Mouse (Mus musculus) hindbrain, embryonic 10.5 days (tissue): Measurements from ENCODE around the gene Asgr1. TPM values are rescaled to one million over a fixed set of nuclear protein-coding genes. Genes with fewer than 3 reads are reported as not detected.
"Not testable (repeated sequence)": the region's sequence is repeated elsewhere in the genome, so short reads cannot be mapped to it uniquely, and the experiment has no call there.

Source experiments
- DNase-seq: peaks from one replicate; pipeline ENCODE4 v3.0.0-alpha.2; 2017; ENCODE audit warnings: low spot score
- H3K27ac ChIP-seq: fragments of 300-500 bp; sonication (generic); 2 replicates; pipeline ENCODE4 v1.5.1; 2016; ENCODE audit warnings: mild to moderate bottlenecking, moderate library complexity
- H3K27me3 ChIP-seq: fragments of 300-500 bp; sonication (generic); 2 replicates; pipeline ENCODE4 v1.6.1; 2016; ENCODE audit warnings: mild to moderate bottlenecking; ENCODE audit not compliant: poor library complexity, insufficient read depth, severe bottlenecking
- H3K36me3 ChIP-seq: fragments of 300-500 bp; sonication (generic); 2 replicates; pipeline ENCODE4 v1.6.1; 2016; ENCODE audit warnings: mild to moderate bottlenecking, moderate library complexity
- H3K4me1 ChIP-seq: fragments of 300-500 bp; sonication (generic); replicated peaks from 2 replicates; pipeline ENCODE4 v1.6.1; 2016; ENCODE audit warnings: mild to moderate bottlenecking
- H3K4me3 ChIP-seq: fragments of 300-500 bp; sonication (generic); 2 replicates; pipeline ENCODE4 v1.5.1; 2016; ENCODE audit warnings: mild to moderate bottlenecking, moderate library complexity
- H3K9me3 ChIP-seq: fragments of 300-500 bp; sonication (generic); 2 replicates; pipeline ENCODE4 v1.6.1; 2016; ENCODE audit warnings: mild to moderate bottlenecking, moderate library complexity
- WGBS: fragments of 180-500 bp; shearing (Covaris S2); methylation state at CpG from one replicate; pipeline ENCODE4 v1.1.7; 2016; 5-methylcytosine and 5-hydroxymethylcytosine counted together
- polyA plus RNA-seq: library from polyadenylated mRNA; unstranded; fragments of >200 nt; fragmentation: Nextera tagmentation; extraction: Ambion mirVana; gene quantifications from 2 replicates; pipeline ENCODE4 v1.2.1, GENCODE M21; 2016

Gene Asgr1
- 0.68 and 1.3 TPM in 2 replicates for polyA plus RNA-seq

DNA sequence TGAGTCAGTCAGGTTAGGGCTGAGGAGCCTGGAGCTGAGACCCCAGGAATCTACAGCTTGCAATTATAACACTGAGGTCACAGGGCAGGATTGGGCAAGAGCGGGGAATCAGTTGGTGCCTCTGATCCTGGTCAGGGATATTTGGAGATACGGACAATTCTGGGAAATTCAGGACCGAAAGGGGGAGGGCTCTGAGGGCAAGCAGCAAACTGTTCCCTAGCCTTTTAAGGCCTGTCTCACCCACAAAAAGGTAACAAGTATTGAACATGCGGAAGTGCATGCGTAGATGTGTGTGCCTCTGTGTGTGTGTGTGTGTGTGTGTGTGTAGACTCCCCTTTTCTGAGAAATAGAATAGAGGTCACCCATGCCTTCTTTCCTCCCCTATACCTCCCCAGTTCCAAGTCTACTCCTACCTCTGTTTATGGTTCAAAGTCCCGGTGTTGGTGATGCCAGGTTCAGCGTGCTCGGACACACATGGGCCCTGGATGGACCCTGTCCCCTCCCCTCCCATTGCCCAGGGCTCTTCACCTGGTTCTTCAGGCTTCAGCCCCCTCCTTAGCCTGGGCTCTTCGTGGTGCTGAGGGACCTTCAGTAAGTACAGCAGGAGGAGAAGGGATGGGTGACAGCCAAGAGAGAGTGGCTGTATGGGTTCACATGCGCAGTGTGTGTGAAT lies at the start of gene Asgr1:
Gene Asgr1 (plus strand): TSS at position 188 of the 673 bp plus-strand sequence.
- WGBS: 84% methylated on average over 10 of the region's 10 CpGs
- no peaks in the 10 kb centered on the region for H3K9me3 ChIP-seq
- H3K4me3 ChIP-seq: no peak within 1 kb of the TSS
- peaks cover 22% of the 10 kb centered on the region for H3K4me1 ChIP-seq
- no peaks in the 10 kb centered on the region for H3K36me3 ChIP-seq
- DNase-seq: no peak
- peaks cover 7% of the 10 kb centered on the region for H3K27me3 ChIP-seq
- no peak within 1 kb of the TSS for H3K27ac ChIP-seq

GRCm38 (mm10) chr11:70005521-70005920 lies 48.4 kb upstream of the Asgr1 start:
- DNase-seq: no peak
- Histone ChIP-seq H3K36me3 (peaks cover 75% of the 10 kb centered on the region), H3K4me1 (peaks cover 31% of the 10 kb centered on the region), H3K27ac (no peak overlapping the region), H3K9me3 (no peaks in the 10 kb centered on the region), H3K27me3 (no peaks in the 10 kb centered on the region), H3K4me3 (peak overlapping the region; percentile 3; the same call in 1 of the 2 replicates)
- 56% methylated on average over 5 of the region's 5 CpGs for WGBS

DNA sequence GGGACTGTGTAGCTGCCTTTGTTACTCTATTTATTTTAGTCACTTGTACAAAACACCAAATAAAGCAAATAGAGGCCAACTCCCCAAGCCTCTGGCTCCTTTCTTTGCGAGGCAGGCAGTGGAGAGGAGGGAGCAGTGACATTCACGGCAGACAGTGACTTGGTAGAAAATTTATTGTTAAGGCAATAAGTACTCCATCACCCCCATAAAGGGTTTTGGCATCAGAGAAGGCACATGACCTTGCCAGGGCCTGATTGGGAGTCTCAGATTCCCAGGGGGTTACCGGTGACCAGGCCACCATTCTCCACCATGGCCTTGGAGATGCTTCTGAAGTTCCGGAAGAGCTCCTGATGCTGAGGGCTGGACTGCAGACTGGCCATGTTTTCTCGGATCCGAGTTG lies 43.9 kb upstream of the Asgr1 start:
- peaks cover 23% of the 10 kb centered on the region for H3K4me1 ChIP-seq
- DNase-seq: no peak
- no peak overlapping the region for H3K4me3 ChIP-seq
- H3K36me3 ChIP-seq: peaks cover 94% of the 10 kb centered on the region
- no peak overlapping the region for H3K27ac ChIP-seq
- WGBS: 91% methylated on average over 6 of the region's 6 CpGs
- no peaks in the 10 kb centered on the region for H3K9me3 ChIP-seq
- no peaks in the 10 kb centered on the region for H3K27me3 ChIP-seq

DNA sequence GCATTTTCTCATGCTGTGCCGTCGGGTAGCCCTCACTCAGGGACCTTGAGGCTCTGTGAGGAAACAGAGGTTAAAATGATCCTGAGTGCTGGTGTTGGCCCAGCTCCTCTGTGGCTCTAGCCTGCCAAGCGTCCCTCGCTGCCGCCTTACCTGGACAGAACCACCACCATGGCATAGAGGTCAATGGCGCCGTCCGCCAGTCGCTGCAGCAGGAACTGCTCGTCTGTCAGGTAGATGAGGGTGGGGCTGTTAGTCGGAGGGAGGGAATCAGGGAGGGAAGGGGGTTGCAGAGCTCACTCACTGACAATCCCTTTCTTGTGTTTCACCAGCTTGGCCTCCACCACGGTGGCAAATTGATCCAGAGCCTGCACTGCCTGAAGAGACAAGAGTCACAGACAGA lies 43.3 kb upstream of the Asgr1 start:
- peaks cover 89% of the 10 kb centered on the region for H3K36me3 ChIP-seq
- no peaks in the 10 kb centered on the region for H3K9me3 ChIP-seq
- no peaks in the 10 kb centered on the region for H3K27me3 ChIP-seq
- DNase-seq: no peak
- 87% methylated on average over 12 of the region's 12 CpGs for whole genome bisulfite sequencing
- no peak overlapping the region for H3K27ac ChIP-seq
- H3K4me1 ChIP-seq: peaks cover 23% of the 10 kb centered on the region
- no peak overlapping the region for H3K4me3 ChIP-seq

DNA sequence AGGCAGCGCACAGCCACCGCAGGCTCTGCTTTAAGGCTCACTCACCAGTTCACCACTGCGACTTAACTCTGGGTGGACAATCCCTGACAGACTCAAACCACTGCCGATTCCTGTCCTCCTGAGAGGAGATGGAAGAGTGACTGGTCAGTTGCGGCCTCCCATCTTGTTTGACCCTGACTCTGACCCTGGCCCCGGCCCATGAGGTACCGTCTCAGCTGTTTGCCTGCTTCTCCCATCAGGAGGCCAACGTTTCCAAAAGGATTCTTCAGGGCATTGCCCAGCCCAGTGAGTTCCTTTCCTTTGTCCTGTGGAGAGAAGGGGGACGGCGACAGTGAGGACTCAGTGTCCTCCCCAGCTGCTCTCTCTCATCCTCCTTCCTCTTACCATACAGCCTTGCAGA lies 42.9 kb upstream of the Asgr1 start:
- Histone ChIP-seq H3K4me1 (peaks cover 25% of the 10 kb centered on the region), H3K9me3 (no peaks in the 10 kb centered on the region), H3K27me3 (no peaks in the 10 kb centered on the region), H3K27ac (no peak overlapping the region), H3K36me3 (peaks cover 85% of the 10 kb centered on the region), H3K4me3 (no peak overlapping the region)
- no peak for DNase-seq
- WGBS: 79% methylated on average over 10 of the region's 10 CpGs

GRCm38 (mm10) chr11:70012931-70013330 lies 41.0 kb upstream of the Asgr1 start:
- no peaks in the 10 kb centered on the region for H3K9me3 ChIP-seq
- peaks cover 38% of the 10 kb centered on the region for H3K4me1 ChIP-seq
- DNase-seq: no peak
- H3K27ac ChIP-seq: no peak overlapping the region
- H3K27me3 ChIP-seq: no peaks in the 10 kb centered on the region
- peaks cover 66% of the 10 kb centered on the region for H3K36me3 ChIP-seq
- H3K4me3 ChIP-seq: no peak overlapping the region
- 91% methylated on average over 9 of the region's 9 CpGs for WGBS

DNA sequence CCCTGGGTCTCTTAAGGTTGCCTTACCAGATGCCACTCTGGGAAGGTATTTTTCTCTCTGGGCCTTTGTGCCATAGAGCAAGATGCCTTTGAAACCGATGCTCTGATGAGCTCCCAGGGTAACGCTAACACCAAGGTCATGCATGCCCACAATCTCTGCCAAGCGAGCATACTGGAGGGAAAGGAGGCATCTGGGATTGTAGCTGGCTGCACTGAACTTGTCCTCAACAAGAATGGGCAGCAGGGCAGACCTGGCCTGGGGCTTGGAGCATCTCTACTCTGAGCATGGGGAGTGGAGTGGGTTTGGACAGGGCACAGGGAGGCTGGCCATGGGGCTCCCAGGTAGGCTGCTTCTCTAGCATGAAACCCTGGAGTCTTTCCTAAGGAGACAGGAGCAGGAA lies 40.5 kb upstream of the Asgr1 start:
- Histone ChIP-seq H3K9me3 (no peaks in the 10 kb centered on the region), H3K4me3 (peak overlapping the region; percentile 20; the same call in 1 of the 2 replicates), H3K36me3 (peaks cover 61% of the 10 kb centered on the region), H3K27me3 (no peaks in the 10 kb centered on the region), H3K27ac (no peak overlapping the region), H3K4me1 (peaks cover 43% of the 10 kb centered on the region)
- 92% methylated on average over 3 of the region's 3 CpGs for WGBS
- DNase-seq: no peak

DNA sequence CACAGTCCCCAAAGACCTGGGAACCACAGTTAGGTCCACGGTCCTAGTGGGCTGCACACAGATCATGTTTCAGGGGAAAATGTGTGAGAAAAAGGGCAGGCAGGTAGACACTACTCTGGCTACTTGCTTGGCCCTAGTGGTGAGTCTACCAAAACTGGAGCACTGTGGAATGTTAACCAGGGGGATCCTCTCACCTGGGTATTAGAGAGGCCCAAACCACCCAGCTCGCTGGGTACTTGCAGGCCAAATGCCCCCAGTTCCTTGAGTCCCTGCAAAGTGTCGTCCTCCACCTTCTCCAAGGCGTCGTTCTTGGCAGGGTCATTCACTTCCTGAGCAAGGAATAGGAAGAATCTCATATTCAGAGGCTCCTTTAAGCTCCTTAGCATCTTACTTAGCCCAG lies 39.8 kb upstream of the Asgr1 start:
- WGBS: 65% methylated on average over 5 of the region's 5 CpGs
- Histone ChIP-seq H3K27ac (no peak overlapping the region; the same call in 1 of the 2 replicates), H3K4me1 (peaks cover 50% of the 10 kb centered on the region), H3K36me3 (peaks cover 54% of the 10 kb centered on the region), H3K9me3 (no peaks in the 10 kb centered on the region), H3K4me3 (peak overlapping the region; percentile 20; the same call in 1 of the 2 replicates), H3K27me3 (no peaks in the 10 kb centered on the region)
- no peak for DNase-seq

DNA sequence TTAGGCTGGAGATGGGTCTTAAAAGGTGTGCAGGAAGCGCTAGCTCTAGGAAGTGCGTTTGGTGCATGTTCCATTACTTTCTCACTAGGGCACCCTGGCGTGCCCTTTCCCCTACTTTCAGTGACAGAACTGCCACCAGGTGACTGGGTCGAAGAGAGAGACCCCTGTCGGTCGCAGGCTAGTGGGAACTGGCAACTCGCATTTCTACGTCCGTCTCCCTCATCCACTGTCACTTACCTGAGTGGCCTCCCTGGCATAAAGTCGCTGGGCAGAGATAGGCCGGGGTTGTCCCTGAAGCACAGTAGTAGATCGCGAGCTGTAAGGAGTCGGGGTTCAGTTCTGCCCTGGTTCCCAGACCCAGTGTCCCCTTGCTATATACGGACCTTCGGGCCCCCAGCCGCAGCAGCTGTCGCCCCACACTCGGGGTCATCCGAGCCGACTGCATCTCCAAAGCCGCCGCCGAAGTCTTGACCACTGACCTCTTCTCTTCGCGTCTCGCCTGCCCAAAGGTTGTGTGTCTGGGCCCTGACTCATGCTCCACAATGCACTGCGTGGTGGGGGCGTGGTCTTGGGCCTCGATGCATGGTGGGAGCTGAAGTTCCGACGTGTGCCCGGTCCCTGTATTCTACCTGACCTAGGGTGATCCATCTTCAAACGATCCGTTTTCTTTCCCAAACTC lies 38.9 kb upstream of the Asgr1 start, which contains the start of gene Acadvl:
Gene Acadvl (minus strand): TSS at position 532 of the 679 bp plus-strand sequence.
- H3K4me3 ChIP-seq: peak within 1 kb of the TSS; percentile 57
- peak; percentile 86 for DNase-seq
- H3K4me1 ChIP-seq: peaks cover 59% of the 10 kb centered on the region
- H3K27ac ChIP-seq: peak within 1 kb of the TSS; percentile 83
- H3K36me3 ChIP-seq: peaks cover 45% of the 10 kb centered on the region
- under 1% methylated on average over 35 of the region's 35 CpGs for WGBS
- no peaks in the 10 kb centered on the region for H3K27me3 ChIP-seq
- no peaks in the 10 kb centered on the region for H3K9me3 ChIP-seq

DNA sequence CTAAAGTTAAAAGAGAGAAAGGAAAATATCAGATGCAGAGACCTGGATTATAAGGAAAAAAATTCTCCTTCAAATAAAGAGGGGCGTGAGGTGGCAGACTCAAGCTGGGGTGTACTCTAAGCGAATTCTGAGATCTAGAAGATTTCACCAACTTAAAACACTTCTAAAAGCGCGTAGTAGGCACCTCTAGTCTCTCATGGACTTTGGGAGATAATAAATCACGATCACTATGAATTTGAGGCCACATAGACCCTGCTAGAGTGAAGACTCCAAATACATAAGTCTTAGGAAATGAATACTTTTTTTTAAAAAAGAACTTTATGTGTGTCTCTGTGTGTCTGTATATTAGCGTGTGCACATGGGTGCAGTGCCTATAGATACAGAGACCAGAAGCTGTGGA lies 38.2 kb upstream of the Asgr1 start:
- H3K4me3 ChIP-seq: peak overlapping the region; percentile 57
- 68% methylated on average over 6 of the region's 6 CpGs for WGBS
- H3K4me1 ChIP-seq: peaks cover 66% of the 10 kb centered on the region
- H3K27ac ChIP-seq: no peak overlapping the region; the same call in 1 of the 2 replicates
- no peaks in the 10 kb centered on the region for H3K9me3 ChIP-seq
- no peaks in the 10 kb centered on the region for H3K27me3 ChIP-seq
- H3K36me3 ChIP-seq: peaks cover 38% of the 10 kb centered on the region
- DNase-seq: no peak

DNA sequence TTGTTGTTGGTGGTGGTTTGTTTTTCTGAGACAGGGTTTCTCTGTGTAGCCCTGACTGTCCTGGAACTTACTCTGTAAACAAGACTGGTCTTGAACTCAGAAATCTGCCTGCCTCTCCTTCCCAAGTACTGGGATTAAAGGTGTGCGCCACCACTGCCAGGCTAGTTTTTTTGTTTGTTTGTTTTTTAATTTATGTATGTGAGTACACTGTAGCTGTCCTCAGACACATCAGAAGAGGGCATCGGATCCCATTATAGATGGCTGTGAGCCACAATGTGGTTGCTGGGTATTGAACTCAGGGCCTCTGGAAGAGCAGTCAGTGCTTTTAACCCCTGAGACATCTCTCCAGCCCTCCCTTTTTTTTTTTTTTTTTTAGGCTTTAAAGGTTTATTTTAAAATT lies 37.7 kb upstream of the Asgr1 start:
- H3K4me3 ChIP-seq, H3K27me3 ChIP-seq, H3K9me3 ChIP-seq, H3K27ac ChIP-seq, DNase-seq: not testable (repeated sequence)
- peaks cover 33% of the 10 kb centered on the region for H3K36me3 ChIP-seq
- 85% methylated on average over 2 of the region's 2 CpGs for WGBS
- peaks cover 70% of the 10 kb centered on the region for H3K4me1 ChIP-seq

DNA sequence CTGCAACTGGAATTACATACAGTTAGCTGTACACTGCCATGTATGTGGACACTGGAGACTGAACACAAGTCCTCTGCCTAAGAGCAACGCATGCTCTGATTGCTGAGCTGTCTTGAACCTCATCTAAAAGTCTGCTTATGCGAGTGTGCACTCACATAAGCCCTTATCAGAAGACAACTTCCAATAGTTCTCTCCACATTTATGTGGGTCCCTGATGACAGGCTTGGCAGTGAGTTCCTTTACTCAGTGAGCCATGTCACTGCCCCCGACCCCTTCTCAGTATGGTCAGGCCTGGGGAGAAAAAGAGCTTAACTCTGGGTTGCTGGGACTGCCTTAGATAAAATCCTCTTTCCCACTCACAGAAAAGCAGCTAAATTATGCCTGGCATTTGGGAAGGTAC lies 37.2 kb upstream of the Asgr1 start, which contains the start of gene Dlg4:
Gene Dlg4 (plus strand): TSS at position 274 of the 400 bp plus-strand sequence.
- H3K4me3 ChIP-seq: peak within 1 kb of the TSS; percentile 74
- WGBS: 82% methylated on average over 3 of the region's 3 CpGs
- peaks cover 74% of the 10 kb centered on the region for H3K4me1 ChIP-seq
- H3K27me3 ChIP-seq: no peaks in the 10 kb centered on the region
- DNase-seq: no peak
- peak within 1 kb of the TSS; percentile 96 for H3K27ac ChIP-seq
- H3K36me3 ChIP-seq: peaks cover 28% of the 10 kb centered on the region
- no peaks in the 10 kb centered on the region for H3K9me3 ChIP-seq

DNA sequence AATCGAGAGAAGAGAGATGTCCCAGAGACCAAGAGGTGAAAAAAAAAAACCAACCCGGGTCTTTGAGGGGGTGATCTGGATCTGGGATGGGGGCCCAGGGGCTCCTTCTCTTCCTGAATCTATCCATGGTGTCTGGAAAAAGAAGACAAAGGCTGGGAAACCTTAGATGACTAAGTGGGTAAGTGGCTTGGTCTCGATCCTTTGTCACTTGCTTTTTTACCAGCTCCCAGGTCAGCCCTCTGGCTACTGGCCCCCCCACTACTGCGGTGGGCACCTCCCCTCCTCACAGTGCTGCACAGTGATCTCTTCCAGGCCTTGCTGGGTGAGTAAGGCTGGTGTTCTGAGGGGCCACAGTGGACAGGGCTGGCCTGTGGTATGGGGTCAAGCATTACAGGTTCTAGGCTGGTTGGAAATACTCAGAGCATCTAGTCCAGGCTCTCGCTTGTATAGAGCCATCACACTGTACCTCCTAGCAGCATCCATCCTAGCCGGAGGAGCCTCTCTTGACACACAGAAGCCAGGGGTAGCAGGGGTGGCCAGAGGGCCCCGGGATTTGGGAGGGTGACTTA lies 36.6 kb upstream of the Asgr1 start:
- no peaks in the 10 kb centered on the region for H3K9me3 ChIP-seq
- no peaks in the 10 kb centered on the region for H3K27me3 ChIP-seq
- H3K4me3 ChIP-seq: peak overlapping the region; percentile 74
- 48% methylated on average over 7 of the region's 7 CpGs for WGBS
- H3K36me3 ChIP-seq: peaks cover 22% of the 10 kb centered on the region
- peak overlapping the region; percentile 96 for H3K27ac ChIP-seq
- no peak for DNase-seq
- H3K4me1 ChIP-seq: peaks cover 79% of the 10 kb centered on the region
